Mouse (Mus musculus): Measurements from ENCODE around the gene Mrgprh. TPM values are rescaled to one million over a fixed set of nuclear protein-coding genes. Genes with fewer than 3 reads are reported as not detected.

Gene Mrgprh
- polyA plus RNA-seq, 1 experiment from 2014 or later, result not detected

DNA sequence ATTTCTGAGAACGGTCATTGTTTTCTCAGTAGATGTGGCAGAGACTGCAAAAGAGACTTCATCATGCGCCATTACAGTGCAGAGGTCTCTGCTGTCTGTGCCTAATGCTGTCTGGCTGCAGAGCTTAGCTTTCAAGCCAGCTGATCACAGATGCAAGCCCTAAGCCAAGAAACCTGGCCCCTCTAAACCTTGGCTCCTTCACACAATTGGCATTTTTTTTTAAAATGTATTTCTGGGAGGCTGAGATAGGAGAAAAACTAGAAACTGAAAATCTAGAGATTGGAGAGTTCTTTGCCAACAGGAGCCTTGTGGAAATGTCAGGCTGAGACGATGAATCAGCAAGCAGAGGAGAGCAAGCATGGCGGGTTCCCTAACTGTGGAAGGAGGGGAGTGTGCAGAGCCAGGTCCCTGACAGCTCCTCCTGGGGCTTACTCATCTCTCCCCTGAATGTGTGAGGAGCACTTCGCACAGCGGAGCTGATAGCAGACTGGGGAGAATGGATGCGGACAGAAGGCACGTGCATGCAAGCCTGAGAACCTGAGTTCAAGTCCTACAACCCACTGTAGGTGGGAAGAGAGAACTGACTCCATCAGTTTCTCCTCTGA, 26.0 kb upstream of the Mrgprh start:
- no peak overlapping the region for H3K4me3 ChIP-seq
- ATAC-seq (replicated peaks), result peak; percentile 81; the same call in 1 of the 2 replicates

DNA sequence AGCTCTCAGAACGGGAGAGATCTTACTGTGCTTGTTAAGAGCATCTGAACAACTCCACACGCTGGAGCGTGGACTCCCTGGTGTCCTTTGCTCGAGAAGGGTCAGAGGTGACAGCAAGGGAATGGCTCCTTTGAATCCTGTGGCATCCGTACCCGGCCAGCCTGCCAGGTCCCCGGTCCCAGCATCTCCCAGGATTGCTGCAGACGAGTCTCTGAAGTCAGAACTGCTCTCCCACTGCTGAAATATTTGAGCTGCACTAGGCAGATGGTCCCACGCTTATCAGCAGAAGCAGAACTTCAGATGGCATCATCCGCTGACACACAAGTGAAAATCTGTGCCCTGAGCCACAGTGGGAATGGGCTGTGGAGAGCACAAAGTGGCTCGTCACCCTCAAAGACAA, 24.1 kb upstream of the Mrgprh start:
- WGBS, result 71% methylated on average over 11 of the region's 11 CpGs

More for the DNA sequence above, 26.0 kb upstream of the Mrgprh start:
- peak overlapping the region; percentile 47 for H3K27ac ChIP-seq (replicated peaks)
- H3K27me3 ChIP-seq, result no peaks in the 10 kb centered on the region
- WGBS, result 74% methylated on average over 8 of the region's 8 CpGs
- no peaks in the 10 kb centered on the region for H3K4me1 ChIP-seq
- no peak overlapping the region for H3K4me2 ChIP-seq (replicated peaks)
- H3K9ac ChIP-seq (replicated peaks), result no peak overlapping the region
- no peaks in the 10 kb centered on the region for H3K9me3 ChIP-seq
- no peaks in the 10 kb centered on the region for H3K36me3 ChIP-seq

DNA sequence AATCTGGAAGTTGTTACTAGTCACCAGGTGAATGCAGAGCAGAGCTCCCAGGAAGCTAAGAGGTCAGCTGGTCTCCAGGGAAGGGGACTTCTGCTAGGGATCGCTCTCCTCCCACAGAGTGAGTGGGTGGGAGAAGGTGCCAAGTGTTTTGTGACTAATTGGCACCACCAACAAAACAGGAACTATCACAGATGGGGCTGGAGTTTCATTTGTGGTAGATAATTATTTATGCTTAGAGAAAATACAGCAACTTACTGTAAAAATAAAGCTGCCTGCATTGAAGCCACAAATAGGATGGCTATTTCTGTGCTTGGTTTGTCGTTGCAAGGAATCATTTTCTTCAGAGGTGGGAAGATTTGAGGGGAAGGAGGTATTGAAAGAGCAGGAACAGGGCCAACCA, 22.0 kb upstream of the Mrgprh start:
- Histone ChIP-seq H3K36me3 (no peaks in the 10 kb centered on the region), H3K9me3 (no peaks in the 10 kb centered on the region), H3K27ac (replicated peaks) (no peak overlapping the region), H3K4me2 (replicated peaks) (no peak overlapping the region), H3K4me3 (no peak overlapping the region), H3K9ac (replicated peaks) (no peak overlapping the region), H3K4me1 (no peaks in the 10 kb centered on the region), H3K27me3 (no peaks in the 10 kb centered on the region)
- no peak for ATAC-seq (replicated peaks)
- 70% methylated on average over 2 of the region's 2 CpGs for WGBS

More for the DNA sequence above, 24.1 kb upstream of the Mrgprh start:
- H3K27ac ChIP-seq (replicated peaks), result no peak overlapping the region
- no peak overlapping the region for H3K9ac ChIP-seq (replicated peaks)
- H3K36me3 ChIP-seq, result no peaks in the 10 kb centered on the region
- H3K4me1 ChIP-seq, result no peaks in the 10 kb centered on the region
- H3K4me3 ChIP-seq, result no peak overlapping the region
- H3K9me3 ChIP-seq, result no peaks in the 10 kb centered on the region
- ATAC-seq (replicated peaks), result no peak
- no peaks in the 10 kb centered on the region for H3K27me3 ChIP-seq
- H3K4me2 ChIP-seq (replicated peaks), result no peak overlapping the region

DNA sequence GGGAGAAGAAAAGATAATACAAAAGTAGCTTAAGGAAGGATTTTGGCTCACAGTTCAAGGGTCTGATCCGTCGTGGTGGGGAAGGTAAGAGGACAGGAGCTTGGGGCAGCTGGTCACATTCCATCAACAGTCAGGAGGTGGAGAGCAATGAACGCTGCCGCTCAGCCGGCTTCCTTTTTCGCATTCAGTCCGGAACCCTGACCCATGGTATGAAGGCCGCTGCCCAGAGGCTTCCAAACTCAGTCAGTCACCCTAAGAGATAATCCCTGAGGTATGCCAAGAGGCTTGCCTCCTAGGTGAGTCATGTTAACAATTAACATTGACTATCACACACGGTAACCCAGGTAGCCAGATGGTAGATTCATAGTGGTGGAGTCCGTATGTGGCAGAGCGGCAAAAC, 21.4 kb upstream of the Mrgprh start:
- no peaks in the 10 kb centered on the region for H3K9me3 ChIP-seq
- H3K27ac ChIP-seq (replicated peaks), result no peak overlapping the region
- 93% methylated on average over 11 of the region's 11 CpGs for WGBS
- no peaks in the 10 kb centered on the region for H3K27me3 ChIP-seq
- H3K36me3 ChIP-seq, result no peaks in the 10 kb centered on the region
- no peak for ATAC-seq (replicated peaks)
- H3K9ac ChIP-seq (replicated peaks), result no peak overlapping the region
- H3K4me1 ChIP-seq, result no peaks in the 10 kb centered on the region
- no peak overlapping the region for H3K4me2 ChIP-seq (replicated peaks)
- H3K4me3 ChIP-seq, result no peak overlapping the region

DNA sequence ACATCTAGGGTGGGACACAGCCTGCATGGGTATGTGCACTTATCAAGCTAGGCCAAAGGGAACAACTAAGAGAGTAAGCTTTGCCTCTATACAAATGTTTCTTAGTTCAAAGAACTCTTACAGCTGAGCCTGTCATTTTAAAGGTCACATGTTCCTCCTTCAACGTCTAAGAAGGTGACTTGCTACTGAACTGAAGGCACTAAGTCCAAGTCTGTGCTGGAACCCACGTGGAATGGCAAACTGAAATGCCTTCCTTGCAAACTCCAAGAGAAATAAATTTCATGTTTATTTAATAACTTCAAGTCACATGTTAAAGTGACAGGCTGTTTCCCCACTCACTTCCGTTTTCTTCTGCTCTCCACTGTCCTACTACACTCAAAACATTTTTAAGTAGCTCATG, 18.4 kb upstream of the Mrgprh start:
- no peaks in the 10 kb centered on the region for H3K9me3 ChIP-seq
- H3K27me3 ChIP-seq, result no peaks in the 10 kb centered on the region
- no peak overlapping the region for H3K27ac ChIP-seq (replicated peaks)
- no peaks in the 10 kb centered on the region for H3K36me3 ChIP-seq
- no peak overlapping the region for H3K4me3 ChIP-seq
- H3K4me1 ChIP-seq, result no peaks in the 10 kb centered on the region
- H3K4me2 ChIP-seq (replicated peaks), result no peak overlapping the region
- no peak for ATAC-seq (replicated peaks)
- no peak overlapping the region for H3K9ac ChIP-seq (replicated peaks)
- 64% methylated on average over 3 of the region's 3 CpGs for WGBS

DNA sequence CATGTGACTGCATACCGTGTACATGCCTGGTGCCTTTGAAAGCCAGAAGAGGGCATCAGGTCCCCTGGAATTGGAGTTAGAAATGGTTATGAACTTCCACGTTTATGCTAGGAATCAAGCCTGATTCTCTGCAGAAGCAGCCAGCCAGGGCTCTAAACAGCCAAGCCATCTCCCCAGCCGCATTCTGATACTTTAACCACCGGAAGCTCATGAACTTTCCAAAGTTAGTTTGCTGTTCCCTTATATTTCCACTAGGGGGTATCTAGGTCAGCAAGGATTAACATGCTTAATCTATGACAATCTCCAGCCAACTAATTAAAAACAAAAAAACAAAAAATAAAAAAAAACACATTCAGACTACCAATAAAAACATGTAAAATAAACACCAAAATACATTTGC, 17.8 kb upstream of the Mrgprh start:
- no peak overlapping the region for H3K4me2 ChIP-seq (replicated peaks)
- no peaks in the 10 kb centered on the region for H3K36me3 ChIP-seq
- no peak for ATAC-seq (replicated peaks)
- H3K9ac ChIP-seq (replicated peaks), result no peak overlapping the region
- H3K4me3 ChIP-seq, result no peak overlapping the region
- H3K9me3 ChIP-seq, result no peaks in the 10 kb centered on the region
- WGBS, result 38% methylated on average over 4 of the region's 4 CpGs
- no peaks in the 10 kb centered on the region for H3K4me1 ChIP-seq
- no peaks in the 10 kb centered on the region for H3K27me3 ChIP-seq
- H3K27ac ChIP-seq (replicated peaks), result no peak overlapping the region

DNA sequence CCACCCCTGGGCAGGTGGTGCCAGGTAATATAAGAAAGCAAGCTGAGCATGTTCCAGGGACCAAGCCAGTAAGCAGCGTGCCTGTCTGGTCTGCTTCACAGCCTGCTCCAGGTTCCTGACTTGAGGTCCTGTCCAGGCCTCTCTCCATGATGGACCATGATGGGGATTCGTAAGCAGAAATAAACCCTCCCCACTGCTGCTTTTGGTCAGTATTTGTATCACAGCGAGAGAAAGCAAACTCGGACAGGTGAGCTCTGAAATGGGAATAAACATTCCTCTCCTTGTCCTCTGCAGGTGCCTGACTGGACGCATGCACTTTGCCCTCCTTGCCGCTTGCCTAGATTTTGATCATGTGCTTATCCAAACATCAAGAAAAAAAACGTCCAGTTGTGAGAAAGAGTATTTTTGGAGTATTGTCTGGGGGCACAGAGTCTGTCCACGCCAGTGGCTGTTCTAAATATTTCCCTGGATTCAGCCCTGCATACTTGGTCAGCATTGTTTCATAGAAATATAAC, 16.8 kb upstream of the Mrgprh start:
- WGBS, result 82% methylated on average over 8 of the region's 8 CpGs
- Histone ChIP-seq H3K4me1 (no peaks in the 10 kb centered on the region), H3K27ac (replicated peaks) (no peak overlapping the region), H3K4me2 (replicated peaks) (no peak overlapping the region), H3K9ac (replicated peaks) (no peak overlapping the region), H3K36me3 (no peaks in the 10 kb centered on the region), H3K27me3 (no peaks in the 10 kb centered on the region), H3K9me3 (no peaks in the 10 kb centered on the region), H3K4me3 (no peak overlapping the region)
- no peak for ATAC-seq (replicated peaks)

DNA sequence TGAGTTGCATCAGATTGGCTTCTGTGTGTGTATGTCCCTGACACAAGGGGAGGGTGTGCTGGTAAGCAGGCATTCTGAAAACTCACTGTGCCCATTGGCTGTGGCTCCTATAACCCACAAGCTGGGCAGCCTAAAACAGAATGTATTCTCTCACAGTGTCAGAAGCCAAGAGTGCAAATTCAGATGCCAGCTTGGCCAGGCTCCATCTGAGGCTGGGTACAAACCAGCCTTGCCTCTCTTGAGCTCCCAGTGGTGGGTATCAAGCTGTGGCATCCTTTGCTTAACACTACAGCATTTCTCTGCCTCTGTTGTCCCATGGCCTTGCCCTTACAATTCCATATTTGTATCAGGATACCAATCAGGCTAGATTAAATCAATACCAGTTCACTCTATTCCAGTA, 11.7 kb upstream of the Mrgprh start:
- Histone ChIP-seq H3K4me1 (no peaks in the 10 kb centered on the region), H3K36me3 (no peaks in the 10 kb centered on the region), H3K9me3 (no peaks in the 10 kb centered on the region), H3K9ac (replicated peaks) (no peak overlapping the region), H3K27me3 (no peaks in the 10 kb centered on the region), H3K27ac (replicated peaks) (no peak overlapping the region), H3K4me3 (no peak overlapping the region), H3K4me2 (replicated peaks) (no peak overlapping the region)
- ATAC-seq (replicated peaks), result no peak

DNA sequence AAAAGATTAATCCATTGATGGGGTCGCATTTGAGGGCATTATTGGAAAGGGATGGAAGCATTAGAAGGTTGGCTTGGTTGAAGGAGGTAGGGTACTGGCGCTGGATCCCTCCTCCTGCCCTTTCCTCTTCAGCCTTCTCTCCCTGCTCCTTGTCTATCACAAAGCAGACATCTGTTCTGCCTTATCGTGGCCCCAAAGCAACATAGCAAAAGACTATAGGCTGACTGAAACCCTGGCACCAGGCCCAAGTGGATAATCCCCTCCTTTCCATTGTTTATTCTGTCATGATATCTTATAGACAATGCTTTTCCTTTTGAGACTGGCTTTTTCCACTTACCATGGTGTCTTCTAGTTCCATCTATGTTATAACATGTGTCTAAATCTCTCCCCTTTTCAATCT, 10.4 kb upstream of the Mrgprh start:
- WGBS, result 51% methylated on average over 3 of the region's 3 CpGs
- H3K27me3 ChIP-seq, result no peaks in the 10 kb centered on the region

DNA sequence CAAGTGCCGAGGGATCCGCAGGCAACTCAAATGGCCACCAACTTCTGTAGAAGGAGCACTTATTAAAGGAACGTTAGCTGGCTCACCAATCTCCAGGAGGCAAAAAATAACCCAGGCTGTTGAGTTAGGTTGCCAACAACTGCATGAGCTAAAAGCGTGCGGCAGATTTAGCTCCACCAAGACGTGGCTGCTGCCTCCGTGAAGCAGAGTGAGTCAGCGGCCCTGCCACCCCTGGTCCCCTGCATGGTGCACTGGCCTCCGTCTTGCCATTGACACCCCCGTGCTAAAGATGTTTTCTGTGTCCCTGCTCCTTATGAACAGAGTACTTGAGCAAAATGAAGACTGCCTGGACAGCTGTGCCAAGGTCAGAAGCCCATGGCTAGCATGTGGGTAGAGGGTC, 9.0 kb upstream of the Mrgprh start:
- no peak overlapping the region for H3K9ac ChIP-seq (replicated peaks)
- no peaks in the 10 kb centered on the region for H3K9me3 ChIP-seq
- ATAC-seq (replicated peaks), result no peak

More for the DNA sequence above, 10.4 kb upstream of the Mrgprh start:
- ATAC-seq (replicated peaks), result no peak
- no peaks in the 10 kb centered on the region for H3K9me3 ChIP-seq
- H3K4me1 ChIP-seq, result no peaks in the 10 kb centered on the region
- no peaks in the 10 kb centered on the region for H3K36me3 ChIP-seq
- no peak overlapping the region for H3K27ac ChIP-seq (replicated peaks)
- no peak overlapping the region for H3K4me3 ChIP-seq
- no peak overlapping the region for H3K9ac ChIP-seq (replicated peaks)
- H3K4me2 ChIP-seq (replicated peaks), result no peak overlapping the region

DNA sequence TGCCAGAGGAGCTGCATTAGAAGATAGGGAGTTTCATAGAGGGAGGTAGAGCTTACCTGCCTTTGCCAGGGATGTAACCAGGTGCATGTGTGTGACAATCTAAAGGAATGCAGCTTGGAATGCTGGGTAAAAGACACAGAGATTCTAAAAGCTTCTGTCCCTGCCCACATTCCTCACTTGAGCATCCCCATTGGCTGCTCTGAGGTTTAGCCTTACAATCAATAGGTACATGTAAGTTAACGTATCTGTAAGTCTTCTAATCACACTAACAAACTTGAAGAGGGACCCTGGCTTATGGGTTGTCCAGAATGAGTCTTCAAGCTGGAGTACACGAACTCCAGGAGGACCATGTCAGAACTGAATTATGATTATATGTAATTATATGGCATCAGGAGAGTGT, 7.8 kb upstream of the Mrgprh start, which contains the start of gene Mas1:
Gene Mas1, minus strand, starts transcription at position 101 of the 400 bp plus-strand sequence.
- Histone ChIP-seq H3K4me2 (replicated peaks) (no peak within 1 kb of the TSS), H3K27me3 (no peaks in the 10 kb centered on the region), H3K9me3 (no peaks in the 10 kb centered on the region), H3K9ac (replicated peaks) (no peak within 1 kb of the TSS), H3K4me1 (no peaks in the 10 kb centered on the region), H3K27ac (replicated peaks) (no peak within 1 kb of the TSS), H3K4me3 (no peak within 1 kb of the TSS), H3K36me3 (no peaks in the 10 kb centered on the region)
- ATAC-seq (replicated peaks), result no peak
- 66% methylated on average over 2 of the region's 2 CpGs for WGBS

More for the DNA sequence above, 9.0 kb upstream of the Mrgprh start:
- WGBS, result 76% methylated on average over 10 of the region's 10 CpGs
- no peak overlapping the region for H3K27ac ChIP-seq (replicated peaks)
- no peaks in the 10 kb centered on the region for H3K4me1 ChIP-seq
- H3K27me3 ChIP-seq, result no peaks in the 10 kb centered on the region
- no peaks in the 10 kb centered on the region for H3K36me3 ChIP-seq
- no peak overlapping the region for H3K4me3 ChIP-seq
- H3K4me2 ChIP-seq (replicated peaks), result no peak overlapping the region

DNA sequence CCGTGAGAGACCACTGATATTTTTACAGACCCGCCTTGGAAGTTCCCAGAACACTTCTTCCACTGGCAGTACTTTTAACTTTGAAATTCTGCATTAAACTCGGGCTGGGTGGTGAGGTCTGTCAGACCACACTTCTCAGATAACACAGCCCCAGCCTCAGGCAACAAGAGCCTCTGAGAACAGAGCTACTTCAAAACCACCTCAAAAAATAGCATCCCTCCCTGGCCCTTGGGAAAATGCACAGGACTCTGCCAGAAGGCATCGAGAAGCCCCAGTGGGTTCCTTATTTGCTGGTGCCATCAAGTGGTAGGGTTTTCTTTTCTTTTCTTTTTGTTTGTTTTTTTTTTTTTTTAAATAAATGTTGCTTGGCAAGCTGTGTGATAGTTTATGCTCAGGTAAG, 7.2 kb upstream of the Mrgprh start:
- no peak overlapping the region for H3K4me3 ChIP-seq
- H3K9me3 ChIP-seq, result no peaks in the 10 kb centered on the region
- H3K36me3 ChIP-seq, result no peaks in the 10 kb centered on the region
- no peak overlapping the region for H3K4me2 ChIP-seq (replicated peaks)
- no peaks in the 10 kb centered on the region for H3K27me3 ChIP-seq
- no peak overlapping the region for H3K27ac ChIP-seq (replicated peaks)
- H3K9ac ChIP-seq (replicated peaks), result no peak overlapping the region
- 49% methylated on average over 4 of the region's 4 CpGs for WGBS
- no peak for ATAC-seq (replicated peaks)
- H3K4me1 ChIP-seq, result no peaks in the 10 kb centered on the region
